1 mouse cellular context compared by ENCODE assay signal in genomic region chr4:119668596-119668995, GRCm38 (mm10).
TF ChIP-seq lines count a peak whose summit lies in the region.

No protein-coding gene starts in this region.

TF ChIP-seq in CH12.LX, 34 proteins besides CTCF, POLR2A, EP300 and RAD21 (continued from another document):
- TF ChIP-seq NRF1 (IDR thresholded peaks at IDR 0.05; ENCODE audit: low read depth, low read length), result no peak
- TF ChIP-seq CHD1 (IDR thresholded peaks at IDR 0.05; ENCODE audit: low read depth, low read length), result no peak
